Mouse (Mus musculus) ES-Bruce4 (cell line): Measurements from ENCODE around the gene Arglu1.

ENCODE experiments used
- CTCF ChIP-seq: IDR thresholded peaks from one replicate; pipeline ENCODE4 v1.8.1; 2011; ENCODE audit warnings: low read depth, low read length
- EP300 ChIP-seq: IDR thresholded peaks from 2 replicates; pipeline ENCODE4 v1.6.1; 2011; ENCODE audit warnings: low read depth, low read length; ENCODE audit not compliant: insufficient read depth
- POLR2A ChIP-seq: IDR thresholded peaks from one replicate; pipeline ENCODE4 v1.8.1; 2011; ENCODE audit warnings: low read length; ENCODE audit not compliant: insufficient read depth

- no peak for TF ChIP-seq POLR2A
- no peak for TF ChIP-seq EP300
- no peak for TF ChIP-seq CTCF
Observed at GRCm38 (mm10) chr8:8639569-8640263, 50.6 kb downstream of the Arglu1 start.
